Mouse (Mus musculus): ENCODE results near the gene Lzic.
A peak's percentile ranks its signal among the peaks of the same experiment; 100 is the strongest.

The Lzic gene

DNA sequence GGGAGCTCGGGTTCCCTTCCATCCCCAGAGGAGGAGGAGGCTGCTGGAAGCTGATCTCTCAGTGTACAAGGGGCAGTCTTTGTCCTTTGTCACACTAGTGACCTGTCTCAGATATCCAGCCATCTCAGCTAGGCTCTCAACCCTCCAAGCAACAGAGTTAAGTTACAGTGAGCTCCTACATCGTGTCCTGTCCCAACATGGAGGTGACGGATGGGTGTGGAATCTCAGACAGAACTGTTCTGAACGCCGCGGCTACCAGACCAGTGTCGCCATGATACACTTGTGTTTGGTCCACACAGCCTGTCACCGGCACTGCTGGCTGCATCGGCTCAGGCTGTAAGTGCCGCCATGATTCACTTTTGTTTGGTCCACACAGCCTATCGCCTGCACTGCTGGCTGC is 8.0 kb upstream of the Lzic start, which contains the start of gene Tmem274:
Gene Tmem274 (plus strand): TSS at position 301 of the 400 bp plus-strand sequence.
- DNase-seq (ENCODE audit: low read depth, low spot score) = no peak

DNA sequence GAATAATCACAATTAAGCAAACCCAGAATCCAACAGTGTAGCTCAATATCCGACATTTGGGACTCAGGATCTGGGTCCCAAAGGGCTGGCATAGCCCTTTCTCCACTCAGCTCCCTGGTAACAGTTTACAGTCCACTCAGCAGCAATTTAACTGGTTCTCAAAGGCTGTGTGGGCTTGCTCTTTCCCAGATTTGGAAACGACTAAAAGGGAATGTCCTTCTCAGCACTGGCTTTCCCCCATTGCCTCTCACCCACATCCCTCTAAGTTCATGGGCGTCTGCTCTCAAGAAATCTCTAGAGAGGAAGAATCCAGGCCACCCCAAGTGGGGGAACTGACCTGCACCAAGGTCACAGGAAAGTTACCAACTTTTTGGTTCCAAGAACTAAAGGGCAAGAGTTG is 463 bp upstream of the Lzic start:
- no peak for DNase-seq (ENCODE audit: low read depth, low spot score)

DNA sequence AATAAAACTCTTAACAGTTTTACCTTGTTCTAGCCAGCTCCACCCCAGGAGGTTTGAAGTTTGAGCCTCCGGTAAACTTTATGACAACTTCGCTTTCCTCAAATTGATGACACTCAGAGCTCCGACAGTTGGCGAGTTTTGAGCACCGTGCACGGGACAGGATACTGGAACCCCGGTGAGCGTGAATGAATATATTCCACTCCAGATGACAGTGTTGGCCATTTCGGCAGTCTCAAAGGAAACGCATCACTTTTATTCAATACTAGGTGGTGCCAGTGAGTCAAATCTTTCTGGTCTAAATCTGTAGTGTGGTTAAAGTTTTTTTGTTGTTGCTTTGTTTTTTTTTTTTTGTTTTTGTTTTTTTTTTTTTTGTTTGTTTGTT is 787 bp downstream of the Lzic start:
- DNase-seq (ENCODE audit: low read depth, low spot score) = peak; percentile 72

DNA sequence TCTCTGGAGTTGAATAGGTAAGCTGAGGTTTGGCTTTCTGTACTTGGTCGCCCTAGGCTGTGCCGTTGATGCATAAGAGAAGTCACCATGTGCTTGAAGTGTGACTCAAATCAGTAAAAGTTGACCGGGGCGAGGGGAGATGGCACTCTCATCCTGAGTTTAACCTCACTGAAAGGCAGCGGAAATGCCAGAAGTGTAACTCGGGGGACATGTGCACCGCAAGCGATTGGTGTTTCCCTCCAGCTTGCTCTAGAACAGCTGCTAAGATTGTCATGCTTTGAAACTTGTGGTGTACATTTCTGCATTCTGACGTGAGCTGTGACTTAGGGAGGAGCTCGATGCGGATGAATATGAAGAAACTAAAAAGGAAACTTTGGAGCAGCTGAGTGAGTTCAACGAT is 2.7 kb downstream of the Lzic start:
- DNase-seq (ENCODE audit: low read depth, low spot score) = no peak

DNA sequence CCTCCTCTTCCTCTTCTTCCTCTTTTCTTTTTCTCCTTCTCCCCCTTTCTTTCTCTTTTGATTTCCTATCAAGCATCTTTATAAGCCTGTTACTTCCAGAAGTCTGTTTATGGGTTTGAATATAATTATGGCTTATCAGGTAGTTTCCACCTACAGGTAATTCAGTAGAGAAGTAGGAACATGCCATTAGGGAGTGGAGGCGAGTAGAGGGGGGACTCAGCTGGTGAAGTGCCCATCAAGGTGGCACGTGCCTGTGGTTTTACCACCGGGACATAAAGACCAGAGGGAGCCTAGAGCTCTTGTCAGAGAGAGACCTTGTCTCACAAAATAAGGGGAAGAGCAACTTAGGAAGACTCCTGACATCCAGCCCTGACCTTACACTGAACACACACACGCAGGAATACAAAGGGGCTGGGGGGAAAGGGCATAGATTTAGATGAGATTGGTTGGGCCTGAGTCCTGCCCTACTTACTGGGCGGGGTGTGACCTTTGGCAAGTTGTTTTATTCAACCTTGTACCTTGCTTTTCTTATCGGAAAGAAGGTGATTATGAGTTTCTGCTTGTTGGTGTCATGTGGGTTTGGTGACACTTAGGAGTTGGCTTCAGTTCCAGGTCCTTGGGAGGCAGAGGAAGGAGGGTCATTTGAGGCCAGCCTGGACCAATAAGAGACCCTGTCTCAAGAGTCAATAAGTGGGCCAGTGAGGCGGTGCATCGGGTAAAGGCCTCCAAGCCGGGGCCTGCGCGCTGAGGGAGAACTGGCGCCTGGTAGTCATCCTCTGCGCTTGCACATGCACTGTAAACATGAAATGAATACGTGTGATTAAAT is 4.6 kb downstream of the Lzic start:
- no peak for DNase-seq (ENCODE audit: low read depth, low spot score)

DNA sequence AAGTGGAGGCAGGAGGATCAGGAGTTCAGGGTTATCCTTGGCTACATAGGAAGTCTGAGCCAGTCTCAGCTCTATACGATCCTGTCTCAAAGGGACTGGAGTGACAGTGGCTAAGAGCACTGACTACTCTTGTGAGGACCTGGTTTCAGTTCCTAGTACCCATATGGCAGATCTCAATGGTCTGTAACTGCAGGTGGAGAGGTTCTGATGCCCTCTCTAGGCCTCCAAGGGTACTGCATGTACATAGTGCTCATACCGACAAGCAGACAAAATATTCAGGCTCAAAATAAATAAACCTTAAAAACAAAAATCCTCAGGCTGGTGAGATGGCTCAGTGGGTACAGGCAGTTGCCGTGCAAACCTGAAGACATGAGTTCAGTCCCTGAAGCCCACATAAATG is 6.1 kb downstream of the Lzic start:
- DNase-seq (ENCODE audit: low read depth, low spot score) = no peak

DNA sequence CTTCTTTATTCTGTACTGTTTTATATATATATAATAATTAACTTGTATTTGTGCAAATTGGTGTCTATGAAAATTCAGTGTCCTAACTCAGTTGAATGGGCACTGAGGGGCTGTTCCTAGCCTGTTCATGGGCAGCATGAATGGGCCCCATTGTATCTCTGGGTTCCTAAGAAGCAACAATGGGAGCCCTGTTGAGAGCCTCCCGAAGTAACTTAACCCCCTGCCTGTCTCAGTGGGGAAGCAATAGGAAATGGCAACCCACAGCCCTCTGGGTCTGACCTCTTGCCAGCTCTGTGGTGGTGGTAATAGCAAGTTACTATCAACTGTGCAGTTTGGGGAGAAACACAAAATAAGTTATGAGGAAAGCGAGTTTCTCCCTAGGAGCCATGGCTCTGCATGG is 11.6 kb downstream of the Lzic start:
- DNase-seq (ENCODE audit: low read depth, low spot score) = no peak

DNA sequence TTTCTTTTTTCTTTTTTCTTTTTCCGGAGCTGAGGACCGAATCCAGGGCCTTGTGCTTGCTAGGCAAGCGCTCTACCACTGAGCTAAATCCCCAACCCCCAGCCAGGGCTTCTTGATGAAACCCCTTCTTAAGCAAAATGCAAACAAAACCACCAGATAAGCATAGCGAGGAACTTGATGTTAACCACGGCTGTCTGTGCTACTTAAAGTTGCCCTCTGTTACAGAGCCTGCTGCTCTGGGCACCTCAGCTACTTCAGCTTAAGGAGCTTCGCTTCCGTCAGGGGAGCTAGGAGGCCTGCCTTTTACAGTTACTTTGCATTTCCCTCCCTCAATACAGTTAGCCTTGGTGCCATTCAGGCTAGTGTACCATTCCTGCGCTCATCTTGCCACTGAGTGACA is 13.9 kb downstream of the Lzic start:
- DNase-seq (ENCODE audit: low read depth, low spot score) = no peak

DNA sequence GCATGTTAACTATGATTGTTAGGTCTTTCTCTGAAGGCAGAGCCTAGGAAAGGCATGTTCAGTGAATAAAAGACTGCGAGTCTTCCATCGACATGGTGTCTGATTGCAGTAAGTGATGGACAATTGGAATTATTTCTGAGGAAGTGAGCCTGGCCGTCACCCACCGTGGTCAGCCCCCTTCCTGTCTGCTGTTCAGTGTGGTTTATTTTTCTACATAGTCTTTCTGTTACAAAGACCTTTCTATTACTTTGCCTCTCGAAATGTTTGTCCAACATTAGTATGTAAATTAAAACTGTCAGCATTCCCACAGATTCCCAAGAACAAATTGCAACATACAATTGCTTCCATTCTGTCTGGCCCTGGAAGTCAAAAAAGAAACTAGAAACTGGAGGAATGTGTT is 14.8 kb downstream of the Lzic start:
- DNase-seq (ENCODE audit: low read depth, low spot score) = no peak

DNA sequence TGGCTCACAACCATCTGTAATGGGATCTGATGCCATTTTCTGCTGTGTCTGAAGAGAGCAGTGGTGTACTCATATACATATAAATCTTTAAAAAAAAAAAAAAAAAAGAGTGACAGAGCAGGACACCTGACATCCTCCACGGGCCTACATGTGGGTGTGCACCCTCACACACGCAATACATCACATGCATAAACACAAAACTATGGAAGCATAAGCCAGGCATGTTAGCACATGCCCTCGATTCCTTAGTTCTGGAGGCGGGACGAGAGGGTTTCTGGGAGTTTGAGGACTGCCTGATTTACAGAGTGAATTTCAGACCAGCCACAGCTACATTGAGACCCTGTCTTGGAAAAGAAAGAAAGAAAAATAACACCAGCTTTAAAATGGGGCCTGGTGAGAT is 19.3 kb downstream of the Lzic start:
- DNase-seq (ENCODE audit: low read depth, low spot score) = no peak

DNA sequence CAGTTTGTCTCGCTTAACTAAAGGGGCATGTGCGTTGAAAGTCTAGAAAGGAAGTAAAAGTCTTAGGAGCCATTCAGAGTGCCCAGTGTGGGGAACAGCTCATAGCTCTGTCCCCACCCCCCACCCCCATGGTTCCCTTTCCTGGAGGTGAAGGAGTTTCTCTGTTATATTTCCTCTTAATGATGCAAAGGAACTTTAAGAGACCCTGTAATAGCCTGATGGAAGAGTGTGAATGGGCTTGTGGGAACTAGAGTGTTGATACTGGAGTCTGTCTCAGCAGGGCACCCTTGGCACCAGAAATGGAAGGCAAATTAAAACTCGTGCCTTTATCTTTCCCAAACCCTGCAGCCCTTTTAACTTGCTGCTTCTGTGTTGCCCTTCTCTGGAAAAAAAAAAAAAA is 19.8 kb downstream of the Lzic start:
- no peak for DNase-seq (ENCODE audit: low read depth, low spot score)

DNA sequence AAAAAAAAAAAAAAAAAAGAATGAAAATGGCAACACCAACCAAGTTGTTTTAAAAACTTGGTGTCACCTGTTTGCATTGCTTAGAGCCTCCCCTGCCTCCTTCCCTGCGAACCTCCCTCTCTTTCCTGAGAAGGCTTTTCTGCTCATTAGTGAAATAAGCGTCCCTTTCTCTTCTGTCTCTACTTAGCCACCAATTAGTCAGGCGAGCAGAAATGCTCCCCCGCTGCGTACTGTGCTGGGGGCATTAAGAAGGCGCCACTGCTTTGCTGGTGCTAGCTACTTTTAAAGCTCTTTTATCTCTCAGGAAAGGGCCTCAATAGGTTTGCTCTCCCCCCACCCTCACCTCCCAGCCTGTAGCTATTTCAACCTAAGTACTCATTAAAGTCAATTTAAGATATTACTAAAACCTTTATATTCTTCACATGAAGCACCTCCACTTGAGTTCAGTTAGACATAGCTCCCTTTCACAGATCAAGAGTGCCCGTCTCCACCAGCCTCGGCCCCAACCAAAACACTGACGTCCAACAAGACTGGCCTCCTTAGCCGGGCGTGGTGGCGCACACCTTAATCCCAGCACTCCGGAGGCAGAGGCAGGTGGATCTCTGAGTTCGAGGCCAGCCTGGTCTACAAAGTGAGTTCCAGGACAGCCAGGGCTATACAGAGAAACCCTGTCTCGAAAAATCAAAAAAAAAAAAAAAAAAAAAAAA is 20.4 kb downstream of the Lzic start:
- DNase-seq (ENCODE audit: low read depth, low spot score) = no peak

DNA sequence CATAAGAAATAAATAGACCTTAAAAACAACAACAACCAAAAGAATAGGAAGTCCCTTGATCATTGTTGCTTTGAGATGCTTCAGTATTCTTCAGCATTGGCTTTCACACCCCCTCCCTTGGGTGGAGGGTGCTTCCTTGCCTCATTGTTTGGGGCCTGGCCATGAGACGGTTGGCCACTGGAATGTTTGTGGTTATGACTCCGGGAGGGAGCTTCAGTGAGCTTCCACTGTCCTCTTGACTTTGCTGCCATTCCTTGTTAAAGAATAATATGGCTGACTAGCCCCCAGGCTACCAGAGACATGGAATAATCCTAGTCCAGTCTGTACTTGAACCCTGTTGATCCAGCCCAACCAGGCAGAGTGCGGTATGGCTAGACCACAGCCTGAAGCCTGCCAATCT is 21.9 kb downstream of the Lzic start:
- DNase-seq (ENCODE audit: low read depth, low spot score) = no peak

DNA sequence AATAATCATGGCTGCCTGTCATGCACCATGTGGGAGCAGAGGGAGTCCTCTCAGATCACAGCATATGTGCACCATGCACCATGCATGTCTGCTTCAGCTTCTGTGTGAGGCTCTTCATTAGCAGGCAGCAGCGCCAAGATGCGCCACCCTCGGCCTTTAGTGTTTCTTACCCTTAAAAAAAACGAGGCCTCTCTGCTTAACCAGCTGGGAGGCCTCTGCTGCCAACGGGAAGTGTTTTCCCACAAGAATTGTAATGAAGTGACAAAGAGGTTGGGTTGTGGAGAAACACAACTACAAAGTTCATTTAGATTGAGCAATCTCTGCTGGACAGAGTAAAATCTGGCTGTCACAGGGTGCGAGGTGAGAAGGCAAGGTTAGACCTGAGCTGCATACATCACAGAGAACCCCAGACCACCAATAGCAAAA is 26.2 kb downstream of the Lzic start:
- no peak for DNase-seq (ENCODE audit: low read depth, low spot score)

DNA sequence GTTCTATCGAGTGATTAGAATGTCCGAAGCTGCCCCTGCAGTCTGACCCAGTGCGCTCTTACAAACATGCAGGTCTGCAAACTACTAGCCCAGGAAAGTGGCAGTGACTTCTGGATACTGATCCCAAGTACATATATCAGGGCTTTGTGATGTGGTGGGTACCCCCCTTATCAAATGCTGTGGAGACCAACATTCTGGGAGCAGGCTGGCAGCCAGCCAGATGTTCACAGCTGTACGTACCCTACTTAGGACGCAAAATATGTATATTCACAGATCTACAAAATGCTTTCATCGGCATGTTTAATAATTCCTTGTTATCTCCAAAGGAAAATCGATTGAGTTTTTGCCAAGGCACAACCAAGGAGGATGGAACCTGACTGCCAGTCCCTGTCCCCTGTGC is 27.0 kb downstream of the Lzic start:
- no peak for DNase-seq (ENCODE audit: low read depth, low spot score)

DNA sequence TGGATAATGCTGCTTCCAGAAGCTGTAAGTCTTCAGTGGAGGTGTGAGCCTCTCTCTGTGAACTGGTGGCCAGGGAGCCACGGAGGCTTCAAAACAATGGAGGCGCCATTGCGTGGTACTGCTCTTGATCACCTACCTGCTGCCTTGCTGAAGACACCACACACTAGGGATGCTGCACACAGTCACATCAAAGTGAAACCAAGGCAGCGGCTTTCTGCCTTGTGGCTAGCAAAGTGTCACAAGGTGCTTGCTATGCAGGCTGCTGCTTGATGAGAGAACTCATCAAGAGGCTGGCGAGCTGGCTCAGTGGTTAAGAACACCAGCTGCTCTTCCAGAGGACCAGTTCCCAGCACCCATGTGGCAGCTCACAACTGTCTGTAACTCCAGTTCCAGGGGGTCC is 30.7 kb downstream of the Lzic start:
- DNase-seq (ENCODE audit: low read depth, low spot score) = peak; percentile 77

DNA sequence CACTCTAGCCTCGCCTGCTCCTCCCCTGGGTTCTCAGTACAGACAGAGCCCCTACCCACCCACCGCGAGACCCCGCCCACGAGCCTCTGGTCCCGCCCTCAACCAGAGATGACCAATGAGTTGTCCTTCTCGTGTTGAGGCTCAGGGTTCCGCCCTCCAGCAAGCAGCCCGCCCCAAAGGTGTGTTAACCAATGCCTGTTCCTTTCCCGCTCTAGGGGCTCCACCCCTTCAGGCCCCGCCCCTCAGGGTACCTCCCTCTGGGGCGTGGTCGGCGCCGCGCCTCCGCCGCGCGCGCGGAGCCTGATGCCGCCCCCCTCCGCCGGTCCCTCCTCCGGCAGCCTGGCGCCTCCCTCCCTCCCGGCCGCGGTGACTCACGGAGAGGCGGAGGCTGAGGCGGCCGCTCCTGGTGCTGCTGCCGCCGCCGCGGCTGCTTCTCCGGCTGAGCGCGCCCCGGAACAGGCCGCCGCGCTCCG is 32.9 kb downstream of the Lzic start, which contains the start of gene Ctnnbip1:
Gene Ctnnbip1 (plus strand): TSS at position 369 of the 473 bp plus-strand sequence.
- peak; percentile 97 for DNase-seq (ENCODE audit: low read depth, low spot score)

DNA sequence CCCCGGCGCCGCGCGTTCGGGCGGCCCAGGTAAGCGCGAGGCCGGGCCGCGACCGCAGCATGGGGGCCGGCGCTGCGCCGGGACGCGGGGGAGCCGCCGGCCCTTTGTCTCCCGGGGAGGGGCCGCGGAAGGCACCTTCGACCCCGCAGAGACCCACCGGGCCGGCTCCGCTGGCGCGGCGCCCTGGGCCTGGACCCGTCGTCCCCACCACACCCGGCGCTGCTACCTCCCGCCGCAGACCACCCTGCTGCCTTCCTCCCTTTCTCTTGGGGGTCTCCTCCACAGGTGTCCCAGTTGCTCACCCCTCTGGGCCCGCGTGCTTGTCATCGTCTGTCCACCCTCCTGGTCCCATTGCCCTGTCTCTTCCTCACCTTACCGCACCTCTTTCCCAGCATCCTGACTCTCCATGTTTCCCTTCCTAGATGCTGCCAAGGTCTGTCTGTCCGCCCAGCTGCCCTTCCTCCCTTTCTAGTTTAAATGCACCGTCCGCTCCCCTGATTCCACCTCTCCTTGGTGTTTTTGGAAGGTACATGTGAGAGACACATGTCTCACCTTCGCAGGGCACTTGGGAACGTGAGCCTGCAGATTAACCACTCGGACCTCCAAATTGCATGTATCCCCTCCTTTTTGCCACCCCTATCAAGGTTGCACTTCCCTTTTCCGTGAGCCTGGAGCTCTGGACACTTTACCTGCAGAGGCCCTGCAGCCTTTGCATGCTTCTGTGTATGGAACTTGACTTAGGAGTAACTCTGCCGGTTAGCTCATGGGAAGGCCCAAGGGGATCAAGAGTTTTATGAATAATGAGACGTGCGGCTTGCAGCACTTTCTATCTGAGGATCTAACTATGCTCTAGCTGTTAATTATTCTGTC is 33.6 kb downstream of the Lzic start:
- DNase-seq (ENCODE audit: low read depth, low spot score) = no peak

DNA sequence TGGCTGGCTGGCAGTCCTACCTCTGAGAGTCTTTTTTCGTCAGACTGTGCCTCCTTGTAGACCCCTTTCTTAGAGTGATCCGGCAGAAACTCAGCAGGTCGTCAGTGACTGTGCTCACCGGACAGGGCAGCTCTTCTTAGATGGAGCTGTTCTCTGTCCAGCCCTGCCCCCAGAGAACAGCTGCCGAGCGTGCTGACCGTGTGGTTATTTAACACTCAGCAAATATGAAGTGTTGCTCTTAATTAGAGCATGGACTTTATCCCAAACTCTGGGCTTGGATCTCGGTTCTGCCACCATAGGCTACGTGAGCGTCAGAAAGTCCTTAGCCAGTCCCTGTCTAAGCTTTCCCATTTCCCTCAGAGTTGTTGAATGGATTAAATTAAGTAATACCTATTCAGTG is 36.2 kb downstream of the Lzic start:
- DNase-seq (ENCODE audit: low read depth, low spot score) = no peak

DNA sequence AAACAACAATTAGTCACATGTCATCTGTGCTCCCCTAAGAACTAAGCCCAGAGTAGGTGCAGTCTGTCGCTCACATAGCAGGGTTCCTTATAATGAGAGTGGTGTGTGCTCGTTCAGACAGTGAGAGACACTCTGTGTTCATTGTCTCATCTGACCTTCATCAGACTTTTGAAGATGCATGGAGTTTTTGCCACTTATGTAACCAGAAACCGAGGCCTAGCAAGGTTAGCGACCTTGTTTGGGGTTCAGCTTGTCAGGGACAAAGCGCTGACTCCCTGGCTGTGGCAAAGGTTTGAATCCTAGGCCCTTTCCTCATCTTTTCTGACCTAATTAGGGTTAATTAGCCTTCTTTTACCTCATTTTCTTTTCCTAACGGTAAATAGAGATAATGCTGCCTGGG is 38.9 kb downstream of the Lzic start:
- no peak for DNase-seq (ENCODE audit: low read depth, low spot score)

DNA sequence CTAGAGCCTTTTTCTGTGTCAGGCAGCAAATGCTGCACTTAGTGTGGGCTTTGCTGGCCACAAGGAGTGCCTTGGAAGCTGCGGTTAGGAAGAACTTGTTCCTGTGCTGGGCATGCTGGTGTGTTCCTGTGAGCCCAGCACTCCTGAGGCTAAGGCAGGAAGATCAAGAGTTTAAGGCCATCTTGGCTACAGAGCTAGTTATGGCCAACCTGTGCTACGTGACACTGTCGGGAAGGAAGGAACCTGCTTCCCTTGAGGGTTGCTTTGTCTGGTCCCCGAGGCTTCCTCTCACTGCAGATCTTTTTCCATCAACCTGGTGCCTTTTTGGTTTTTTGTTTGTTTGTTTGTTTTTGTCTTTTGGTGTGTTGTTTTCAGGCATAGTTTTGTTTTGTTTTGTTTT is 40.1 kb downstream of the Lzic start:
- no peak for DNase-seq (ENCODE audit: low read depth, low spot score)

DNA sequence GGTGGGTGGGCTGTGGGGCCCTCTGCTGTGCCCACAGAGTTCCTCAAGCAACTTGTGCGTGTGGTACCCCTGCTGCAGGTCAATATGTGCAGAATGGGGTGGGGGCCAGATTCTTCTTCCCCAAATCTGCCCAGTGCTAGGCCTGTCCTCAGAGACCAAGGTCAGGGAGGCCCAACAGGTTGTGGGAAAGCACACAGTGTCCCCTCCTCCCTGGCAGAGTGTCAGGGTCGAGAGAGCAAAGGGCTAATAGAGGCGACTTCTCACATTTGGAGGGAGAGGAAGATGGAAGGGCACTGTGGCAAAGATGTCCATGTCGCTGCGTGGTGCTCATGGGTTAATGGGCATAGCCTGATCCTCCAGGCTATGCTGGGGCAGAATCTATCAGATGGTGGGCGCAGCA is 40.8 kb downstream of the Lzic start:
- no peak for DNase-seq (ENCODE audit: low read depth, low spot score)

Measured in CD4-positive helper T cell, adult 2 months (primary cell).